Mouse (Mus musculus) hindbrain, embryonic 11.5 days (tissue): ENCODE measurements around the gene Ubtf. TPM values are rescaled to one million over a fixed set of nuclear protein-coding genes. Genes with fewer than 3 reads are reported as not detected.

Experiments used
- ATAC-seq: fragments of 200-750 bp; cut with Nextera tagmentation; 2 replicates; pipeline ENCODE4 v1.8.0; 2017; ENCODE audit warnings: mild to moderate bottlenecking, moderate TSS enrichment, moderate library complexity; ENCODE audit not compliant: low FRiP score
- DNase-seq: peaks from one replicate; pipeline ENCODE4 v3.0.0-alpha.2; 2015; ENCODE audit warnings: low spot score
- H3K27ac ChIP-seq: fragments of 300-500 bp; sonication (generic); 2 replicates; pipeline ENCODE4 v1.5.1; 2014; ENCODE audit warnings: mild to moderate bottlenecking, low read depth, low read length
- H3K27me3 ChIP-seq: fragments of 300-500 bp; sonication (generic); 2 replicates; pipeline ENCODE4 v1.6.1; 2014; ENCODE audit warnings: mild to moderate bottlenecking, low read length, moderate library complexity, mixed read lengths; ENCODE audit not compliant: control insufficient read depth, insufficient read depth
- H3K36me3 ChIP-seq: fragments of 300-500 bp; sonication (generic); 2 replicates; pipeline ENCODE4 v1.6.1; 2014; ENCODE audit warnings: mild to moderate bottlenecking, low read length, moderate library complexity, mixed read lengths; ENCODE audit not compliant: control insufficient read depth, insufficient read depth
- H3K4me1 ChIP-seq: fragments of 300-500 bp; sonication (generic); replicated peaks from 2 replicates; pipeline ENCODE4 v1.6.1; 2014; ENCODE audit warnings: low read length, mixed read lengths; ENCODE audit not compliant: control insufficient read depth, insufficient read depth
- H3K4me2 ChIP-seq: fragments of 300-500 bp; sonication (generic); replicated peaks from 2 replicates; pipeline ENCODE4 v1.6.1; 2014; ENCODE audit warnings: mild to moderate bottlenecking, low read depth, low read length
- H3K4me3 ChIP-seq: fragments of 300-500 bp; sonication (generic); 2 replicates; pipeline ENCODE4 v1.5.1; 2014; ENCODE audit warnings: low read depth, low read length
- H3K9ac ChIP-seq: fragments of 300-500 bp; sonication (generic); 2 replicates; pipeline ENCODE4 v1.6.1; 2014; ENCODE audit warnings: low read depth, low read length
- H3K9me3 ChIP-seq: fragments of 300-500 bp; sonication (generic); 2 replicates; pipeline ENCODE4 v1.6.1; 2016; ENCODE audit warnings: low read length; ENCODE audit not compliant: control insufficient read depth
- WGBS: fragments of 180-500 bp; shearing (Covaris S2); extraction: QIAGEN DNeasy Blood & Tissue Kit; methylation state at CpG from one replicate; pipeline ENCODE4 v1.1.7; 2014; 5-methylcytosine and 5-hydroxymethylcytosine counted together
- polyA plus RNA-seq: library from polyadenylated mRNA; unstranded; fragments of >200 nt; fragmentation: Nextera tagmentation; extraction: Ambion mirVana; gene quantifications from 2 replicates; pipeline ENCODE4 v1.2.1, GENCODE M21; 2014

Ubtf gene
- polyA plus RNA-seq, 1 experiment from 2014 or later: 82.1 TPM

DNA sequence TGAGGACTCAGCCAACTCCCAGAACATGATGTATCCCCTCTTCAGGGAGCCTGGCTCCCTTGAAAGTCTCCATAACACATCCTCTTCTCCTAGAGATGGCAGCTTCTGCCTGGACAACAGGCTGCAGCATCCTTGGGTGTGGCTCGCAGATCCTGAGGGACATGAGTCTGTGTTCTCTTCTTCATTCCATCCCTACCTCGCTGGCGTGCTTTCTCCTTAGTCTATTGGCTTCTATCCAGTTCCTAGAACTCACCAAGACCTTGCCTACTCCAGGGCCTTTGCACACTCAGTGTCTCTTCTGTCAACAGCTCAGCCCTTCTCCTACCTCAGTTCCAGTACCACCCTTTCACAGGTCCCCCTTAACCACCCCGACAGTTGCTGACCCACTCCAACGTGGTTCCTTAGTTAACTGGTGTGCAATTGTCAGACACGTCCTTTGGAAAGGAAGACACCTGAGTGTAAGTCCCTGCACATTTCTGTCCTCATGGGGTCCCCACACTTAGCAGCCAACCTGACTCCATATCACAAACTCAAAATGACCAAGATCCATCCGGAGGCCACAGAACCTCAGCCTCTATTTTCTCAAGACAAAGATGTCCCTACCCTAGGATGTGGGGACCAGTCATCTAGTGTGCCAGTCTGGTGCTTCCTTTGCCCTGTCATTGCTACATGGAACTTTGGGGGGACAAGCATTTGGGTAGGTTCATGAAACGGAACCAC lies 42.4 kb upstream of the Ubtf start:
- H3K27me3 ChIP-seq: no peaks in the 10 kb centered on the region
- ATAC-seq (no peak), DNase-seq (no peak)
- no peaks in the 10 kb centered on the region for H3K4me1 ChIP-seq
- no peak overlapping the region for H3K9ac ChIP-seq
- H3K36me3 ChIP-seq: no peaks in the 10 kb centered on the region
- H3K4me3 ChIP-seq: no peak overlapping the region
- no peak overlapping the region for H3K4me2 ChIP-seq
- H3K9me3 ChIP-seq: no peaks in the 10 kb centered on the region
- 91% methylated on average over 8 of the region's 8 CpGs for WGBS
- H3K27ac ChIP-seq: no peak overlapping the region

DNA sequence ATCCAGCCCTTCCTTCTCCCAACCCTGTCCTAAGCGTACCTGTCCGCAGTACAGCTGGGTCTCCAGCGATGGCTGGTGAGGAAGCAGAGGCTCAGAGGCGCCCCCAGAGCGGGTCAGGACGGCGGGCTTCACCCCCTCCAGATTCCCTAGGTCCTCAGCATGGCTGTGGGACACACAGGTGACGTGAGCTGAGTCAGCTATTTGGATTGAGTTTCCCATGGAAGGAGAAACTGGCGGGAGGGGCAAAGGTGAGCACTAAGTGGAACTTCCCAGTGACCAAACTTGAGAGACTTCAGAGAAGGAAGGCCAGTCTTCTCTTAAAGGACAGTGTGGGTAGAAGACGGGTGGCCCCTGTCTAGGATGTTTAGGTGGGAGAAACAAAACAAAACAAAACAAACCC lies 38.8 kb upstream of the Ubtf start:
- Histone ChIP-seq H3K27ac (no peak overlapping the region), H3K27me3 (no peaks in the 10 kb centered on the region), H3K4me3 (no peak overlapping the region), H3K4me2 (no peak overlapping the region), H3K9me3 (no peaks in the 10 kb centered on the region), H3K9ac (no peak overlapping the region), H3K36me3 (no peaks in the 10 kb centered on the region), H3K4me1 (no peaks in the 10 kb centered on the region)
- ATAC-seq (no peak), DNase-seq (no peak)
- 73% methylated on average over 10 of the region's 10 CpGs for WGBS

DNA sequence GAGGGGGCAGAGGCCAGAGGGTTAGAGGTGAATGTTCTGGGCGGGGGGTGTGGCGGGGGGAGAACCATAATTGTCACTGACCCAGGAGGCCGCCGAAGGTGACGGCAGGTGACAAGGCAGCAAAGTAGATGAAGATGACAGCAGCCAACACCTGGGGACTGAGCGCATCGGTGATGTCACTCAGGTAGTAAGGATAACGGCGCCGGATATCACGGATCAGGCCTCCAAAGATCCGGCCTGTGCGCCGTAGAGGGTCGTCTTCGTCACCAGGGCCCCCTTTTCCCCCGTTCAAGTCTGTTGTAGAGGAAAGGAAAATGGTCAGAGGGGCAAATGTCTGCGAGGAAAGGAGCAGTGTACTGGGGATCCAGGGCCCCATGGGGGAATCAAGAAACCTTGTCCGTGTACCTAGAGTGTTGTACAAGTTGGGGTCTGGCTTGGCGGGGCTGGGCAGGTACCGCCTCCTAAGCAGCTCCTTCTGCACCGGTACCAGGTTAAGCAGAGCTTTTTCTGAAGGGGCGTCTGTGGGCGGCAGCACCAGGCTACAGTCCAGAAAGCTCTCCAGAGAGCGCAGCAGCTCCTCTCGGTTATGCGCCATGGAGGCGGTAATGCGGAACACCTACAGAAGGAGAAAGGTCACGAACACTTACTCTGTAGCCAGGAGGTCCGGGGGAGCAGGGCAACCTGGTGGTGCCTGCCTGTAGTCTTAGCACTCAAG lies 37.3 kb upstream of the Ubtf start:
- Histone ChIP-seq H3K9me3 (no peaks in the 10 kb centered on the region), H3K27me3 (no peaks in the 10 kb centered on the region), H3K9ac (no peak overlapping the region), H3K4me2 (no peak overlapping the region), H3K36me3 (no peaks in the 10 kb centered on the region), H3K27ac (no peak overlapping the region), H3K4me1 (no peaks in the 10 kb centered on the region), H3K4me3 (no peak overlapping the region)
- WGBS: 70% methylated on average over 30 of the region's 31 CpGs
- DNase-seq: no peak
- ATAC-seq: no peak

DNA sequence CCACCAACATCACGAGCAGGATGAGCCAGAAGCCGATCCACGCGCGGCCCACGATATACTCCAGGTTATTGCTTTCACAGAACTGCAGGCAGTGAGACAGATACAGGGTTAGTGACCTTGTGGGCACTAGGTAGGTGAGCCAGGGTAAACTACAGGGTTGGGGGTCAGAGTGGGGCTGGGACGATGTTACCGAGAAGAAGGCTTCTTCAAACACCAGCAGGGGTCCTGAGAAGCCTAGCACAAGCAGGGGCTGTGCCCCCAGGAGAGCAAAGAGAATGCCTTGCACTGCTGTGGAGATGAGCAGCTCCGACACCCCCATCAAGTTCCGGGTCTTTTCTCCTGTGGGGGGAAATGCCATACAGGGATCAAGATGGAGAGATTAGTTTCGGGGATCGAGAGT lies 36.6 kb upstream of the Ubtf start:
- Histone ChIP-seq H3K4me3 (no peak overlapping the region), H3K27ac (no peak overlapping the region), H3K9ac (no peak overlapping the region), H3K9me3 (no peaks in the 10 kb centered on the region), H3K4me1 (no peaks in the 10 kb centered on the region), H3K27me3 (no peaks in the 10 kb centered on the region), H3K4me2 (no peak overlapping the region), H3K36me3 (no peaks in the 10 kb centered on the region)
- 84% methylated on average over 12 of the region's 12 CpGs for WGBS
- DNase-seq (no peak), ATAC-seq (no peak)

DNA sequence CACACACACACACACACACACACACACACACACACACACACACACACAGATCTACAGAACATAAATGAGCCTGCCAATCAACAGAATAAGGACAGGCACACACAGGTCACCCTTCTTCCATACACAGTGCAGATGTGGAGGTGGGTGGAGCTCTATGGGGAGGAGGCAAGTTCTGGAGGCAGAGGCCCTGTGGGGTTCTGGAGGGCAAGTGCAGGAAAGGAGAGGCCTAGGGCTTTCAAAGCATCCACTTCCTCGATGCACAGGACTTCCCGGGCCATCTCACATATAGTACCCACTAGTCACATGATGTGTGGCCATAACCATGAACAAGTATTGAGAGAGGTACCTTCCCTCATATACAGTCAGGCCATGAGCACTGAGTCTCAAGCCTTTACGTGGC lies 36.0 kb upstream of the Ubtf start:
- Histone ChIP-seq H3K9me3 (no peaks in the 10 kb centered on the region), H3K36me3 (no peaks in the 10 kb centered on the region), H3K27ac (no peak overlapping the region), H3K27me3 (no peaks in the 10 kb centered on the region), H3K4me2 (no peak overlapping the region), H3K9ac (no peak overlapping the region), H3K4me1 (no peaks in the 10 kb centered on the region), H3K4me3 (no peak overlapping the region)
- DNase-seq (no peak), ATAC-seq (no peak)
- WGBS: 85% methylated on average over 3 of the region's 3 CpGs

GRCm38 (mm10) chr11:102353021-102353431 lies 33.5 kb upstream of the Ubtf start:
- Histone ChIP-seq H3K4me2 (no peak overlapping the region), H3K4me3 (no peak overlapping the region), H3K27ac (no peak overlapping the region), H3K9ac (no peak overlapping the region), H3K27me3 (no peaks in the 10 kb centered on the region), H3K9me3 (no peaks in the 10 kb centered on the region), H3K36me3 (no peaks in the 10 kb centered on the region), H3K4me1 (no peaks in the 10 kb centered on the region)
- DNase-seq (no peak), ATAC-seq (no peak)
- WGBS: 45% methylated on average over 8 of the region's 8 CpGs

- DNase-seq (no peak), ATAC-seq (no peak)
- no peak overlapping the region for H3K4me2 ChIP-seq
- no peak overlapping the region for H3K9ac ChIP-seq
- no peaks in the 10 kb centered on the region for H3K9me3 ChIP-seq
- no peak overlapping the region for H3K4me3 ChIP-seq
- no peaks in the 10 kb centered on the region for H3K4me1 ChIP-seq
- H3K27me3 ChIP-seq: no peaks in the 10 kb centered on the region
- 53% methylated on average over 5 of the region's 5 CpGs for WGBS
- no peak overlapping the region for H3K27ac ChIP-seq
- H3K36me3 ChIP-seq: no peaks in the 10 kb centered on the region
Measured at GRCm38 (mm10) chr11:102352378-102352777, 32.8 kb upstream of the Ubtf start.

DNA sequence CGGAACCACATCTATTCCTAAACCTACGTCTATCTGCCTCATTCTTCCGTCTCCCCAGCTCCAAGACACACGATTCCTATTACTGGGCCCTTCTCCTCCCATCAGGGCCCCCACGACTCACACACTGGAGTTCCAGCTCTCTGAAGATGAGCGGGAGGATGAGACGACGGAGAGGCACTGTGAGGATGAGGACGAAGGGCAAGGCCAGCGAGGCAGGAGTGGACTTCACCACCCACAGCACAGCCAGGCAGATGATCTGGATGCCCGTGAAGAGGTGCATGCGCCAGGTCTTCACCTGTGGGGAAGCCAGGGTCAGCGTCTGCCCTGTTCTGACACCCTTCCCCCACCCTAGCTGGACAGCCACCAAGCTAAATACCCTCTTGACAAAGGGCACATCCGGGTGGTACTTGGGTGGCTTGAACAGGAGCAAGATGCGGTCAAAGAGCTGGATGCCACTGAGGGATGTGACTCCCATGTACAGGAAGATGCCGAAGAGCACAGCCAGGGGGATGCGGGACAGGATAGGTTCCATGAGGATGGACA lies 31.5 kb upstream of the Ubtf start:
- Histone ChIP-seq H3K9ac (no peak overlapping the region), H3K4me1 (no peaks in the 10 kb centered on the region), H3K4me3 (no peak overlapping the region), H3K4me2 (no peak overlapping the region), H3K9me3 (no peaks in the 10 kb centered on the region), H3K27ac (no peak overlapping the region), H3K36me3 (no peaks in the 10 kb centered on the region), H3K27me3 (no peaks in the 10 kb centered on the region)
- DNase-seq: no peak
- ATAC-seq: no peak
- WGBS: 92% methylated on average over 17 of the region's 17 CpGs

- Histone ChIP-seq H3K4me2 (no peak overlapping the region), H3K27me3 (no peaks in the 10 kb centered on the region), H3K36me3 (no peaks in the 10 kb centered on the region), H3K27ac (no peak overlapping the region), H3K9me3 (no peaks in the 10 kb centered on the region), H3K4me3 (no peak overlapping the region), H3K4me1 (no peaks in the 10 kb centered on the region), H3K9ac (no peak overlapping the region)
- DNase-seq: no peak
- whole genome bisulfite sequencing: 81% methylated on average over 4 of the region's 4 CpGs
- no peak for ATAC-seq
Measured at GRCm38 (mm10) chr11:102350416-102350815, 30.9 kb upstream of the Ubtf start.
